Mouse (Mus musculus) ES-Bruce4 (cell line): Measurements from ENCODE around the gene Tuba3a. TPM values are rescaled to one million over a fixed set of nuclear protein-coding genes. Genes with fewer than 3 reads are reported as not detected.
A peak's percentile ranks its signal among the peaks of the same experiment; 100 is the strongest.

Experiments used
- H3K27ac ChIP-seq: 2 replicates; pipeline ENCODE4 v1.5.1; 2012; ENCODE audit warnings: low read length, inconsistent platforms; ENCODE audit not compliant: insufficient read depth
- H3K27me3 ChIP-seq: 2 replicates; pipeline ENCODE4 v1.6.1; 2012; ENCODE audit warnings: mild to moderate bottlenecking, low read length, inconsistent platforms; ENCODE audit not compliant: control insufficient read depth, poor library complexity, insufficient read depth, severe bottlenecking
- H3K36me3 ChIP-seq: 2 replicates; pipeline ENCODE4 v1.6.1; 2012; ENCODE audit warnings: inconsistent platforms, mild to moderate bottlenecking, low read length, moderate library complexity; ENCODE audit not compliant: control insufficient read depth, poor library complexity, insufficient read depth, severe bottlenecking
- H3K4me1 ChIP-seq: one replicate; pipeline ENCODE4 v1.8.1; 2011; ENCODE audit warnings: low read length; ENCODE audit not compliant: control insufficient read depth, insufficient read depth
- H3K4me3 ChIP-seq: 2 replicates; pipeline ENCODE4 v1.5.1; 2011; ENCODE audit warnings: low read depth, mild to moderate bottlenecking, low read length
- H3K9ac ChIP-seq: 2 replicates; pipeline ENCODE4 v1.6.1; 2012; ENCODE audit warnings: low read depth, mild to moderate bottlenecking, inconsistent platforms; ENCODE audit not compliant: poor library complexity, severe bottlenecking
- H3K9me3 ChIP-seq: replicated peaks from 2 replicates; pipeline ENCODE4 v1.6.1; 2012; ENCODE audit warnings: mild to moderate bottlenecking, low read length, inconsistent platforms; ENCODE audit not compliant: control insufficient read depth, poor library complexity, insufficient read depth, severe bottlenecking
- CTCF ChIP-seq: IDR thresholded peaks from one replicate; pipeline ENCODE4 v1.8.1; 2011; ENCODE audit warnings: low read depth, low read length
- EP300 ChIP-seq: IDR thresholded peaks from 2 replicates; pipeline ENCODE4 v1.6.1; 2011; ENCODE audit warnings: low read depth, low read length; ENCODE audit not compliant: insufficient read depth
- POLR2A ChIP-seq: IDR thresholded peaks from one replicate; pipeline ENCODE4 v1.8.1; 2011; ENCODE audit warnings: low read length; ENCODE audit not compliant: insufficient read depth
- polyA plus RNA-seq: library from polyadenylated mRNA; stranded (reverse); fragments of >200 nt; gene quantifications from 2 replicates; pipeline ENCODE4 v1.2.4, GENCODE M21; 2011; ENCODE audit warnings: low read depth; ENCODE audit not compliant: missing spikeins, insufficient read depth, insufficient read length

The Tuba3a gene
- polyA plus RNA-seq, 1 experiment, result 2.2 TPM

DNA sequence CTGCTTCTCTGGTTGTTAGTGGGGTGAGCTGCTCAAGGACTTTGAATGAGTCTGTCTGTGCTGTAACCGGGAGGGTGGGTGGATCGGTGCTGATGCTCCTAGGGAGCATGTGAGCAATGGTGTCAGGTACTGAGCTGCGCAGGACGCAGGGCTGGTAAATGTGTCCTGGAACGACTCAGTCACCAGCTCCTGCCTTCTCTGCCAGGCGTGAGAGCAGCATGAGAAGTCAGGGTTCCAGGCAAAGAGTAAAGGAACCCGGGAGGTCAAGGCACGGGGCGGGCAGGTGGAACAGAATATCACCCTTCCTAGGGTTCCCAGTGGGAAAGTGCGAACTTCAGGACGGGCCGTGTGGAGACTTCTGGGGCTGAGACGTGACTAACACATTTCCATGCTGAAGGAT, 19.8 kb downstream of the Tuba3a start:
- H3K27me3 ChIP-seq, result no peaks in the 10 kb centered on the region
- H3K4me3 ChIP-seq, result no peak overlapping the region
- no peak overlapping the region for H3K9ac ChIP-seq
- H3K36me3 ChIP-seq, result no peaks in the 10 kb centered on the region
- no peak for TF ChIP-seq POLR2A
- no peaks in the 10 kb centered on the region for H3K4me1 ChIP-seq
- H3K27ac ChIP-seq, result no peak overlapping the region
- no peaks in the 10 kb centered on the region for H3K9me3 ChIP-seq

GRCm38 (mm10) chr6:125265239-125265638, 20.6 kb downstream of the Tuba3a start:
- Histone ChIP-seq H3K36me3 (no peaks in the 10 kb centered on the region), H3K27ac (no peak overlapping the region), H3K9ac (no peak overlapping the region)

DNA sequence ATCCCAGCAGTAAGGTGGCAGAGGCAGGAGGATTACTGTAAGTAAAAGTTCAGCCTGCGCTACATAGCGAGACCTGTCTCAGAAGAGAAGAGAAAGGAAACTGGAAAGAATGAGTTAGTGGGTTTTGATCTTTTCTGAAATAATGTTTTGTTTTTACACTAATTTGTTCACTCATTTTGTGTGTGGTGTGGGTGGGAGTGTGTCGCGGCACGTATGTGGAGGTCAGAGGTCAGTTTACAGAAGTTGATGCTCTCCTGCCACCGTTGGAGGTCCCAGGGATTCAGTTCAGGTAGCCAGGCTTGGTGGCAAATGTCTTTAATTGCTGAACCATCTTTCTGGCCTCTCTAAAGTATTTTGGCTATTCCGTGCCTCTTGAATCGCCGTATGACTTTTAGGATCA, 21.6 kb downstream of the Tuba3a start:
- Histone ChIP-seq H3K4me1 (peaks cover 2% of the 10 kb centered on the region), H3K27ac (no peak overlapping the region), H3K4me3 (no peak overlapping the region), H3K36me3 (no peaks in the 10 kb centered on the region), H3K27me3 (no peaks in the 10 kb centered on the region), H3K9ac (no peak overlapping the region), H3K9me3 (no peaks in the 10 kb centered on the region)
- no peak for TF ChIP-seq POLR2A
- no peak for TF ChIP-seq EP300

More at GRCm38 (mm10) chr6:125265239-125265638, 20.6 kb downstream of the Tuba3a start:
- peaks cover 2% of the 10 kb centered on the region for H3K4me1 ChIP-seq
- no peaks in the 10 kb centered on the region for H3K9me3 ChIP-seq
- no peaks in the 10 kb centered on the region for H3K27me3 ChIP-seq
- H3K4me3 ChIP-seq, result no peak overlapping the region
- TF ChIP-seq CTCF, result no peak
- TF ChIP-seq EP300, result no peak
- TF ChIP-seq POLR2A, result no peak

DNA sequence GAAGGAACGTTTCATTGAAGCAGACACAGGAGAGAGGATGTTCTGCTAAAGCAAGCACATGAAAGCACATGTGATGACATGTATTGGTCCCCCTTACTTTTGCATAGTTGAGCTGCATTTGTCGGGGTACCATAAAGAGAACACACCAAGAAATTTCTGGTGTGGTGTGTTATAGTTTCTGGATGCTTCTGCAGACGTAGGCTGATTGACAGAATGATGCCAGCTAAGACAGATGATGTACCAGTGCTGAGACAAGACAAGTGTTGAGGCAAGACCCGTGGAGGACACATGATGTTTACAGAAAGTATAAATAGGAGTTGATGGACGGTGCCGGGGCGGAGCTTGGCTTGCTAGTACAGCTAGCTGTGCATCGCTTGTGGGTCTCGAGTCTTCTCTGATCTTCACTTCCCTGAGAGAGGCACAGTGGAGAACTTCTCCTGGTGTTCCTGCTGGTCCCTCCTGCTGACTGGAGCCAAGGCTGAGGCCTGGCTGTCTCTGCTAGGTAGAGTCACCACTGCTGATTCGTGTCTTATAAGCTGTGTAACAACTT, 25.8 kb downstream of the Tuba3a start:
- no peaks in the 10 kb centered on the region for H3K9me3 ChIP-seq
- H3K27me3 ChIP-seq, result no peaks in the 10 kb centered on the region
- H3K4me3 ChIP-seq, result no peak overlapping the region
- H3K27ac ChIP-seq, result no peak overlapping the region
- no peak for TF ChIP-seq CTCF
- TF ChIP-seq EP300, result no peak
- no peak for TF ChIP-seq POLR2A
- peaks cover 2% of the 10 kb centered on the region for H3K4me1 ChIP-seq
- H3K9ac ChIP-seq, result no peak overlapping the region
- no peaks in the 10 kb centered on the region for H3K36me3 ChIP-seq

- Histone ChIP-seq H3K27ac (no peak overlapping the region), H3K4me3 (no peak overlapping the region), H3K36me3 (no peaks in the 10 kb centered on the region), H3K27me3 (no peaks in the 10 kb centered on the region), H3K4me1 (peaks cover 2% of the 10 kb centered on the region), H3K9ac (no peak overlapping the region), H3K9me3 (no peaks in the 10 kb centered on the region)
- no peak for TF ChIP-seq POLR2A
- no peak for TF ChIP-seq CTCF
- TF ChIP-seq EP300, result 0 out of 2 replicates have a peak, but pooled peaks have one; percentile 9
Observed at GRCm38 (mm10) chr6:125256222-125256966, 29.4 kb downstream of the Tuba3a start.

DNA sequence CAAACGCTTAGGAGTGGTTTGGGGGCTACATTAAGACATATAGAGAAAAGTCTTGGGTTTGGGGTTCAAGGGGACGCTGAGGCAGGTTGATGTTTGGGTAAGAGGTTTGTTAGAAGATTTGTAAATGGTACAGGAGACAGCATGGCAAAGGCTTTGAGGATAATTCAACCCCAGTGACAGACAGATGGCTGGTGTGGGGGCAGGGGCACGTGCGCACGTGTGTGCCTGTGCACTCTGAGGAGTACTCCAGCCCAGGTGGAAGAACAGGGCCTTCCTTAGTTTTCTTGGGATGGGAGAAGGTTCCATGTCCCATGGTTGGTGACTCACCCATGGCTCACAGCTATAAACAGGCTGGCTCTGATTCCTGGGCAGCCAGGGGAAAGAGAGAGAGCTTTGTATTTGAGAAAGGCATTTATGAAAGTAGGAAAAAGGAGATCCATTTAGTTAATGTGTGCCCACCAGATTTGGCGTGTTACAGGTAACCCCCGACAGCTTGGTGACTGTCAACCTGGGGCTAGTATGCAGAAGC, 30.3 kb downstream of the Tuba3a start:
- H3K9me3 ChIP-seq, result no peaks in the 10 kb centered on the region
- no peak for TF ChIP-seq CTCF
- no peak for TF ChIP-seq POLR2A
- no peak for TF ChIP-seq EP300
- H3K36me3 ChIP-seq, result no peaks in the 10 kb centered on the region
- no peak overlapping the region for H3K9ac ChIP-seq
- peaks cover 2% of the 10 kb centered on the region for H3K4me1 ChIP-seq
- H3K27me3 ChIP-seq, result no peaks in the 10 kb centered on the region
- H3K4me3 ChIP-seq, result no peak overlapping the region
- no peak overlapping the region for H3K27ac ChIP-seq
